Mouse (Mus musculus): ENCODE results near the gene Ubl3. TPM values are rescaled to one million over a fixed set of nuclear protein-coding genes. Genes with fewer than 3 reads are reported as not detected.
A peak's percentile ranks its signal among the peaks of the same experiment; 100 is the strongest.

Gene Ubl3
- polyA plus RNA-seq, 1 experiment from 2014 or later, result 76.2 TPM

DNA sequence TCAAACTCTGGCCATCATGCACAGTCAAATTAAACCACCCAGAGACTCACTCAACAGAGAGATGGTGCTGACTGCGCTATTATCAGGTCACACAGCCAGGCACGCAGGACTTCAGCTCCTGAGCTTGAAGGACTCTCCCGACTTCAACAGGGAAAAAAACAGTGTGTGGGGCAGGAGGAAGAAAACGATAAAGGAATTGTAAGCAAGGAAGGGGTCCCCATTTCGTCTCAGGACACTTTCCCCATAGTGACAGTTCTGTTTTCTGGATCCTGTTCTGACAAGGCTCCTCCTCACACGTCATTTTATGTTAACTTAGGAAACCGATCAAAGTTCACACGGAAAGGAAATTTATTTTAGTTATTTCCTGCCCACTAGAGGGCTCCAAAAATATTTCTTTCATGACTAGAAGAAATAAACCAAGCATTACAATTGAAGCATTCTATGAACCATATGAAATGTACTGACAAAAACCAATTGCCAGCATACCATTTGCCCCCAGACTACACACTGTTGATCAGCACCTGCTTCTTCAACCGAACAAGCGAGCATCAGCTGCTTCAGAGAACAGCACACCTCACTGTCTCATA lies 4.6 kb downstream of the Ubl3 start:
- ATAC-seq, result no peak
- H3K27ac ChIP-seq (ENCODE audit: low read depth, low read length), result no peak overlapping the region; the same call in 1 of the 2 replicates
- DNase-seq (ENCODE audit: low spot score), result peak; percentile 80
- H3K4me1 ChIP-seq (ENCODE audit: control insufficient read depth, insufficient read depth, low read length), result peaks cover 32% of the 10 kb centered on the region
- no peaks in the 10 kb centered on the region for H3K9me3 ChIP-seq (replicated peaks; ENCODE audit: control insufficient read depth, low read length)
- 47% methylated on average over 10 of the region's 10 CpGs for WGBS
- H3K36me3 ChIP-seq (ENCODE audit: control insufficient read depth, insufficient read depth, low read length), result no peaks in the 10 kb centered on the region
- H3K27me3 ChIP-seq (replicated peaks; ENCODE audit: control insufficient read depth, insufficient read depth, low read length), result no peaks in the 10 kb centered on the region
- H3K4me3 ChIP-seq (ENCODE audit: low read depth, low read length), result no peak overlapping the region
- peak overlapping the region; percentile 10; the same call in 1 of the 2 replicates for H3K4me2 ChIP-seq (ENCODE audit: low read length)
- H3K9ac ChIP-seq (ENCODE audit: low read length), result no peak overlapping the region

DNA sequence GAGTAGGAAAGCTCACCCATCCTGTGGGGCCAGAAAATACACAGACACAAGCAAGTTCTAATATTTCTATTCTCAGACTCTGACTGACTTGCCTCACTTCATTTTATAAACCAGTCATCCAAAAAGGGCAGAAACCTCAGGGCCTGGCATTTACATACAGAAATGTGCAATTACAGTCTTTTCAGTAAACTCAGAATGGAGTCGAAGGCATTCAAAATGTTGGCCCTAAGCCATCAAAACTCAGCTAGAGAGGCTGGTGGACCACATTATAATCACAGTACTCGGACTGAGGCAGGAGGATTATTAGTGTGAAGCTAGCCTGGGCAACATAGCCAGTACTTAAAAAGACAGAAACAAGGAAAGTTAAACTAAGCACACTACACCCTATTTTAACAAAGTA lies 5.6 kb downstream of the Ubl3 start:
- Histone ChIP-seq H3K27me3 (replicated peaks; ENCODE audit: control insufficient read depth, insufficient read depth, low read length) (no peaks in the 10 kb centered on the region), H3K4me3 (ENCODE audit: low read depth, low read length) (no peak overlapping the region), H3K9ac (ENCODE audit: low read length) (no peak overlapping the region), H3K9me3 (replicated peaks; ENCODE audit: control insufficient read depth, low read length) (no peaks in the 10 kb centered on the region), H3K36me3 (ENCODE audit: control insufficient read depth, insufficient read depth, low read length) (no peaks in the 10 kb centered on the region), H3K27ac (ENCODE audit: low read depth, low read length) (0 out of 2 replicates have a peak overlapping the region, but pooled peaks have one; percentile 6), H3K4me2 (ENCODE audit: low read length) (no peak overlapping the region), H3K4me1 (ENCODE audit: control insufficient read depth, insufficient read depth, low read length) (peaks cover 32% of the 10 kb centered on the region)
- no peak for ATAC-seq
- DNase-seq (ENCODE audit: low spot score), result peak; percentile 50
- 1% methylated on average over 2 of the region's 2 CpGs for WGBS

DNA sequence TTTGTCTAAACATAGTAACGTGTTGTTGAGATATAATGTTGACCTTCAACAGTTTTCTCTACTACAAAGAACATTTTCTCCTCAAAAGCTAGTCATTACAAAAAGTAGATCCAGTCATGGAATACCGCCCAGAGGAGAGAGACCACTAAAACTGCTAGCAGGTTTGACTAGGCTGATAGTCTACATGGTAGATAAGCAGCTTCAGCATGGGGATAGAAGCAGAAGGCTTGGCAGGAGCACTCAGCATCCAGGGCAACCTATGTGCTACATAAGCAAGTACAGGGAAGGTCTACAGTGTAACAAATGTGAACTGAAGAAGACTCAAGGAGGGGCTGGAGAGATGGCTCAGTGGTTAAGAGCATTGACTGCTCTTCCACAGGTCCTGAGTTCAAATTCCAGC lies 7.9 kb downstream of the Ubl3 start:
- H3K9me3 ChIP-seq (replicated peaks; ENCODE audit: control insufficient read depth, low read length), result no peaks in the 10 kb centered on the region
- no peak overlapping the region for H3K4me3 ChIP-seq (ENCODE audit: low read depth, low read length)
- H3K36me3 ChIP-seq (ENCODE audit: control insufficient read depth, insufficient read depth, low read length), result no peaks in the 10 kb centered on the region
- no peaks in the 10 kb centered on the region for H3K27me3 ChIP-seq (replicated peaks; ENCODE audit: control insufficient read depth, insufficient read depth, low read length)
- peaks cover 37% of the 10 kb centered on the region for H3K4me1 ChIP-seq (ENCODE audit: control insufficient read depth, insufficient read depth, low read length)
- ATAC-seq (no peak), DNase-seq (ENCODE audit: low spot score) (no peak)
- H3K9ac ChIP-seq (ENCODE audit: low read length), result no peak overlapping the region
- H3K4me2 ChIP-seq (ENCODE audit: low read length), result no peak overlapping the region
- H3K27ac ChIP-seq (ENCODE audit: low read depth, low read length), result no peak overlapping the region
- WGBS, result 91% methylated on average over 2 of the region's 2 CpGs

DNA sequence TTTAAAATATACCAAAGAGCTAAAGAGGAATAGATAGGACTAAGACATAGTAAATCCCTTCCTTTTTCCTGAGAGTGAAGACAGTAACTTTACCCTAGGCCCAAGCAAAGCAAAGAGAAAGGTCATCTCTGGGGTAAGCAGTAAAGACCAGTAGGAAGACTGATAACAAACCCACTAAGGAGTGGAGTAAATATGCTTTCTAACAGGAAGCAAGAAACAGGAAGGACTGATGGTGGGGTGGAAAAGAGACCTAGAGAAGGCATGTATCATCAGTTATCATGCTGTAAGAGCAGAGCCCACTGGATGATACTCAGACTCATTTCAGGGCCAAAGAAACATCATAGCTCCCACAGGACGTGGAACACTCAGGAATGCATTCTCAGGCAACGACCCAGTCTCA lies 10.4 kb downstream of the Ubl3 start:
- Histone ChIP-seq H3K4me2 (ENCODE audit: low read length) (no peak overlapping the region), H3K4me1 (ENCODE audit: control insufficient read depth, insufficient read depth, low read length) (peaks cover 20% of the 10 kb centered on the region)
- WGBS, result 88% methylated on average over 2 of the region's 2 CpGs

DNA sequence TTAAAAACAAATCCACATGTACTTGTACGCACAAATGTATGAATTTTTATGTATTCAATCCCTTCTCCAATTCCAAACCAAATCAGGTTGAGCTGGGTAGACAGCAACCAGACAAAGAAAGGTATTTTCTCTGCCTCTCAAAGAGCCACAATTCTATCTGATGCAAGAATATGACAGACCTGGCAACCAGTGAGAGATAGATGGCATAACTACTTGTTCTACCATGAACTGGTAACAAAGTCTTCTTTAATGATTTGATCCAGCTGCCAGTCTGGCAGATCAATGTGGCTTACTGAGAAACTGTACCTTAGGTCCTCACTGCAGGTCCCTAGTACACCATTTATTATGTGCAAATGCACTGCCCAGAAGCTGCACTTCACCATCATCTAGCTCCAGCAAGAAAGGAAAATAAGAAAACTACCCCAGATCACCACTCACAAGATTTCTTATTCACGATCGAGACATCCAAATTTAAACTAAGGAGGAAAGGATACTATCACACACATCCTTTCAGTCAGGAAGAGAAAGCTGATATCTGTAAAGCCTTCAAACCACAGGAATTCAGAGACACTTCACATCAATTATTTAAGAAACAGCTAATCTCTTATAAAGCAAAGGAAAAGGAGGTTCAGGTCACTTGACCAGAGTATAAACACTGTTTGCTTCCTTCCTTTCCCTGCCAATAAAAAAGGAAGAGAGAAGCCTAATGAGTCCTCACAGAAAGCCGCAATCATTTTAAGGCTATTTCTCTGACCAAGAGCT lies 16.7 kb downstream of the Ubl3 start:
- Histone ChIP-seq H3K36me3 (ENCODE audit: control insufficient read depth, insufficient read depth, low read length) (no peaks in the 10 kb centered on the region), H3K4me3 (ENCODE audit: low read depth, low read length) (no peak overlapping the region), H3K27me3 (replicated peaks; ENCODE audit: control insufficient read depth, insufficient read depth, low read length) (no peaks in the 10 kb centered on the region), H3K9ac (ENCODE audit: low read length) (no peak overlapping the region), H3K27ac (ENCODE audit: low read depth, low read length) (no peak overlapping the region), H3K4me1 (ENCODE audit: control insufficient read depth, insufficient read depth, low read length) (peaks cover 26% of the 10 kb centered on the region), H3K9me3 (replicated peaks; ENCODE audit: control insufficient read depth, low read length) (no peaks in the 10 kb centered on the region), H3K4me2 (ENCODE audit: low read length) (no peak overlapping the region)
- DNase-seq (ENCODE audit: low spot score) (no peak), ATAC-seq (no peak)
- 92% methylated on average over 4 of the region's 4 CpGs for WGBS

More for the DNA sequence above, 10.4 kb downstream of the Ubl3 start:
- no peaks in the 10 kb centered on the region for H3K27me3 ChIP-seq (replicated peaks; ENCODE audit: control insufficient read depth, insufficient read depth, low read length)
- DNase-seq (ENCODE audit: low spot score) (no peak), ATAC-seq (no peak)
- no peaks in the 10 kb centered on the region for H3K9me3 ChIP-seq (replicated peaks; ENCODE audit: control insufficient read depth, low read length)
- H3K27ac ChIP-seq (ENCODE audit: low read depth, low read length), result no peak overlapping the region
- no peaks in the 10 kb centered on the region for H3K36me3 ChIP-seq (ENCODE audit: control insufficient read depth, insufficient read depth, low read length)
- H3K9ac ChIP-seq (ENCODE audit: low read length), result no peak overlapping the region
- H3K4me3 ChIP-seq (ENCODE audit: low read depth, low read length), result no peak overlapping the region

DNA sequence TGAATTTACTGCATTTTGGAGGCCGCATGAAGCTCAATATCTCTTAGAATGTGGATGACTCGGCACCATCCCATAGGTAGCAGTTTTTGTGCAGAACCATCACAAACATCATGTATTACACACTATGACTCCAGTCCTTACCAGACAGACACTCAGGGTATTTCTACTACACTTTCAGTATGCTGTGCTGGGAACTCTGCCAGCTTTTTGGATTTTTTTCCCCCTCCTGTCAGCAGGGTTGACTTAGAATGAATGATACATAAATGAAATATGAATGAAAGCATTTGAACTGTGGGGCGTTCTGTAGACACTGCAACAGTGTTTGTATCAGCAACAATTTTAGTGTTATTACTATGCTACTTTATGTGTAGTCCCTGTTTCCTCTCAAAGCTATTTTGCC lies 17.9 kb downstream of the Ubl3 start:
- H3K36me3 ChIP-seq (ENCODE audit: control insufficient read depth, insufficient read depth, low read length), result no peaks in the 10 kb centered on the region
- H3K4me3 ChIP-seq (ENCODE audit: low read depth, low read length), result no peak overlapping the region
- H3K9ac ChIP-seq (ENCODE audit: low read length), result no peak overlapping the region
- H3K27me3 ChIP-seq (replicated peaks; ENCODE audit: control insufficient read depth, insufficient read depth, low read length), result no peaks in the 10 kb centered on the region
- peaks cover 15% of the 10 kb centered on the region for H3K4me1 ChIP-seq (ENCODE audit: control insufficient read depth, insufficient read depth, low read length)
- H3K9me3 ChIP-seq (replicated peaks; ENCODE audit: control insufficient read depth, low read length), result no peaks in the 10 kb centered on the region
- 85% methylated on average over 3 of the region's 3 CpGs for WGBS
- DNase-seq (ENCODE audit: low spot score) (peak; percentile 64), ATAC-seq (no peak)
- no peak overlapping the region for H3K4me2 ChIP-seq (ENCODE audit: low read length)
- no peak overlapping the region for H3K27ac ChIP-seq (ENCODE audit: low read depth, low read length)

DNA sequence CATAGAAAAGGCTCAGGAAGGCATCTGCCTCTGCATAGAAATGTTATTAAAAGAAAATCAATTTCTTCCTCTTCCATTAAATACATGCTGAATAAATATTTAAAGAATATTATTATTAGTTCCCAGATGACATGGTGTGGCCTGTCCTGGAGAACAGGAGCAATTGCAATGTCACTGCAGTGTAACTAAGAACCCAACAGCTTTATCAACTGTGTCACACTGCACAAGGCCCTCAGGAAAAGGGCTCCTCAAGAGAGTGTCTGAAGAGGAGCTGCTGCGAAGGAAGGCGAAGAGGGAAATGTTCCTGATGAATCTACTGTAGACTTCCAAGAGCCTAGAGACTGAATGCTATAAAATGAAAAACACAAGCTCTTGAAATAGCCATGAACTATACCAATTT lies 18.7 kb downstream of the Ubl3 start:
- Histone ChIP-seq H3K4me1 (ENCODE audit: control insufficient read depth, insufficient read depth, low read length) (peaks cover 15% of the 10 kb centered on the region), H3K27me3 (replicated peaks; ENCODE audit: control insufficient read depth, insufficient read depth, low read length) (no peaks in the 10 kb centered on the region), H3K36me3 (ENCODE audit: control insufficient read depth, insufficient read depth, low read length) (no peaks in the 10 kb centered on the region), H3K4me2 (ENCODE audit: low read length) (no peak overlapping the region), H3K9me3 (replicated peaks; ENCODE audit: control insufficient read depth, low read length) (no peaks in the 10 kb centered on the region), H3K9ac (ENCODE audit: low read length) (no peak overlapping the region), H3K4me3 (ENCODE audit: low read depth, low read length) (no peak overlapping the region), H3K27ac (ENCODE audit: low read depth, low read length) (no peak overlapping the region)
- DNase-seq (ENCODE audit: low spot score) (no peak), ATAC-seq (no peak)
- 90% methylated on average over 2 of the region's 2 CpGs for WGBS

DNA sequence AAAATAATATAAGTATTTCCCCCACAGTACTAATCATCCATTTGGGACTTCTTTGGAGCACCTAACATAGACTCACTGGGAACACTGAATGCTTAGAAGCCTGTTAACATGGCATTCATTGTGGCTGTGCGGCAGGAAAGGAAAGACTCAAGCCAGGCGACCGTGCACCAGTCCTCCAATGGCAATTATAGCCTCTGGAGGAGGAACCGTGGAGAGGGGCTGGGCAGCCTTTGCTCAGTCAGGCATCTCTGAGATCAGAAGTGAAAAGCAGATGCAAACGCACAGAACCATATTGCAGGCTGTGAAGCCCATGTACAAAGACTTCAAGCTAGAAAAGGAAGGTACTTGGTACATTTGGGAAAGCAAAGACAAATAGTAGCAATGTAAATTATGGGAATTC lies 20.4 kb downstream of the Ubl3 start:
- Histone ChIP-seq H3K27ac (ENCODE audit: low read depth, low read length) (no peak overlapping the region), H3K9ac (ENCODE audit: low read length) (no peak overlapping the region), H3K27me3 (replicated peaks; ENCODE audit: control insufficient read depth, insufficient read depth, low read length) (no peaks in the 10 kb centered on the region), H3K4me3 (ENCODE audit: low read depth, low read length) (no peak overlapping the region), H3K36me3 (ENCODE audit: control insufficient read depth, insufficient read depth, low read length) (no peaks in the 10 kb centered on the region), H3K4me1 (ENCODE audit: control insufficient read depth, insufficient read depth, low read length) (peaks cover 15% of the 10 kb centered on the region), H3K4me2 (ENCODE audit: low read length) (no peak overlapping the region), H3K9me3 (replicated peaks; ENCODE audit: control insufficient read depth, low read length) (no peaks in the 10 kb centered on the region)
- ATAC-seq (peak; percentile 78), DNase-seq (ENCODE audit: low spot score) (peak; percentile 77)
- WGBS, result under 1% methylated on average over 5 of the region's 5 CpGs

DNA sequence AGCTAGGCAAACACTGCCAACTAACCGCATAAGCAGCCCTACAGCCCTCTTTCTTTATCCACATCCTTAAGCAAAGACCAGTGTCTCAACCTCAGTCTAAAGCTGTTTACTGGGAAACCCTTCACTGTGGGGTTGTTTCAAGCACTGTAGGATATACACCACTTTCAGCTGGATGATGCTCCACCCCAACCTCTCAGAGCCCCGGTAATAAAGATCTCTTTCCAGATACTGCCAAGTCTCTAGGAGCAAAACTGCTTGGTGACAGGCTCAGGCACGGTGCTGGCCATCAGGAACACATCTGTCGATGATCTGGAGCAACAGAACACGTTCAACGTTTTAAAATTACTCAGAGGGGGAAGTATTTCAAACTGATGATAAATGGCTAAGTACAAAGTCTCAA lies 25.0 kb downstream of the Ubl3 start:
- ATAC-seq (no peak), DNase-seq (ENCODE audit: low spot score) (no peak)
- WGBS, result 79% methylated on average over 6 of the region's 6 CpGs
- no peaks in the 10 kb centered on the region for H3K27me3 ChIP-seq (replicated peaks; ENCODE audit: control insufficient read depth, insufficient read depth, low read length)
- H3K4me3 ChIP-seq (ENCODE audit: low read depth, low read length), result no peak overlapping the region
- H3K9me3 ChIP-seq (replicated peaks; ENCODE audit: control insufficient read depth, low read length), result no peaks in the 10 kb centered on the region
- H3K9ac ChIP-seq (ENCODE audit: low read length), result no peak overlapping the region
- H3K4me1 ChIP-seq (ENCODE audit: control insufficient read depth, insufficient read depth, low read length), result peaks cover 7% of the 10 kb centered on the region
- no peak overlapping the region for H3K27ac ChIP-seq (ENCODE audit: low read depth, low read length)
- H3K36me3 ChIP-seq (ENCODE audit: control insufficient read depth, insufficient read depth, low read length), result no peaks in the 10 kb centered on the region
- no peak overlapping the region for H3K4me2 ChIP-seq (ENCODE audit: low read length)
